Mouse (Mus musculus): ENCODE results near the gene Gm10447. TPM values are rescaled to one million over a fixed set of nuclear protein-coding genes. Genes with fewer than 3 reads are reported as not detected.

Gm10447 gene
- 0.10 TPM in 2 replicates for polyA plus RNA-seq (2015; fragmentation: Nextera tagmentation; extraction: Ambion mirVana)

DNA sequence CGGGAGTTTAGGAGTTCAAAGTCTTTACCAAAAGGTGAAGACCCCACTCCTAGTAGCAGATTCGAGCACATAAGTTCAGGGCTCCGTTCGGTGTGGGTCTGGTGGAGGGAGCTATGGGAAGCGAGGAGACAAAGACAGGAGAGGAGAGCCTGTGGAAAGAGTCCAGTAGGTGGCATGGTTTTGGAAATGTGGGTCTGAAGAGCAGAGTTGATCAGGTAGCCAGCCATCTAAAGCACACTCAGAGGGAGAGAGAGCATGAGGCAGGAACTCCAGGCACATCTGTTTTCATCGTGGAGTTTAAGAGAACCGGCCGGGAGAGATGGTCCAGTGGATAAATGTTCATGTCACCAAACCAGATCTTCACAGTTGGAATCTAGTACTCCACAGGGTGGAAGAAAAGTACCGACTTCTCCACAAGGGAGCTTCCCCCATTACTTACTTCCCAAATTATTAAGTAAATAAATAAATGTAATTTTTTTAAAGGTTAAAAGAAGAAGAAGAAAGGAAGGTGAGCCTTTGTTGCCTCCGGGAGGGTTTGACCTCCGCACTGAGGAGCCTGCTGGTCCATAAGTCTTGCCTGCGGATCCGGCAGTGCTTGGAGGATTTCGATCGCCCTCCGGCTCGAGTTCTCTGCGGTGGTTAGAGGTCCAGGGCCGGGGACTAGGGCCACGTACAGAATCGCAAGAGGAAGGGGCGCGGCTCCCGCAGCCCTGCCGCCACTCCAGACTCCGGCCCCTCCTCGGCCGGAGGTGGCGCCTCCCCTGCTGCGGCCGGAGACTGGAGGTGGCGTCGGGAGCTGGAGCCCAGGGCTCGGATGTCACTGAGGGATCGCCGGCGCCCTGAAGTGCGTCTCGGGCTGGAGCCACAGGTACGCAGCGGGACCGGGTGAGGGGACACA lies at the start of gene Gm10447, which contains the start of gene Shroom1:
TSS of gene Gm10447 (minus strand) at position 637 of the 898 bp plus-strand sequence.
TSS of gene Shroom1 (plus strand) at position 732 of the 898 bp plus-strand sequence.
- Histone ChIP-seq H3K27ac (peak within 1 kb of the TSS; percentile 47), H3K27me3 (peaks cover 16% of the 10 kb centered on the region), H3K9me3 (no peaks in the 10 kb centered on the region), H3K4me1 (peaks cover 7% of the 10 kb centered on the region), H3K36me3 (no peaks in the 10 kb centered on the region), H3K4me3 (peak within 1 kb of the TSS; percentile 58), H3K4me2 (peak within 1 kb of the TSS; percentile 85), H3K9ac (peak within 1 kb of the TSS; percentile 42)
- WGBS = 2% methylated on average over 32 of the region's 42 CpGs
- peak; percentile 76 for ATAC-seq (ENCODE audit: insufficient number of reproducible peaks, low FRiP score, low TSS enrichment, low read depth)

DNA sequence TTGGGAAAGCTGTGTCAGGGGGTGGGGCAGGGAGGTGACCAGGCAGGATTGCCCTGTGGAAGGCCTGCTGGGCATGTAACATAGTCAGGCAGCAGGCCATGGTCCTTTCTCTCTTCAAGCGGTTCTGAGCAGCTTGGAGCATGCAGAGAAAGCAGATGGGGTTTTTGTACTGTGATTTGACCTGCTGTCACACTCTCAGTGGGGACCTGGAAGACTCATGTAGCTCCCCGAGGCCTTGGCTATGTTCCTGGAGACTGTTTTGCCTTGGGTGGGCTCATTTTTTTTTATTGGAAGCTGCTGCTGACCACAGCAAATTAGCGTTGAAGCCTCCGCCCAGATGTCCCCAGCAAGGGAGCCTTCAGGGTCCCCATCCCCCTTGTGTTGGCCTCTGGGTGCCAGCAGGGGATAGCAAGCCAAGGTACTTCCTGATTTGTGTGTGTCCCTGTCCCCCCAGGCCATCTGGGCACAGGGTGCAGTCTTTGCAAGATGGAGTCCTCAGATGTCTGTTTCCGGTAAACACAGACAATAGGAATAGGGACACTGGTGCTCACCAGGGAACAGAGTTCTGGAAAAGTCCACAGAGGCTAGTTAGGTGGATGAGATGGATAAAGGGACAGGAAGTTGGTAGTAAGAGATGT lies 48.2 kb upstream of the Gm10447 start:
- H3K4me3 ChIP-seq = no peak overlapping the region
- no peak overlapping the region for H3K9ac ChIP-seq
- no peaks in the 10 kb centered on the region for H3K27me3 ChIP-seq
- H3K27ac ChIP-seq = no peak overlapping the region
- H3K4me2 ChIP-seq = no peak overlapping the region
- peaks cover 11% of the 10 kb centered on the region for H3K4me1 ChIP-seq
- H3K36me3 ChIP-seq = no peaks in the 10 kb centered on the region
- WGBS = 40% methylated on average over 5 of the region's 5 CpGs
- H3K9me3 ChIP-seq = no peaks in the 10 kb centered on the region
- ATAC-seq (ENCODE audit: insufficient number of reproducible peaks, low FRiP score, low TSS enrichment, low read depth) = no peak

DNA sequence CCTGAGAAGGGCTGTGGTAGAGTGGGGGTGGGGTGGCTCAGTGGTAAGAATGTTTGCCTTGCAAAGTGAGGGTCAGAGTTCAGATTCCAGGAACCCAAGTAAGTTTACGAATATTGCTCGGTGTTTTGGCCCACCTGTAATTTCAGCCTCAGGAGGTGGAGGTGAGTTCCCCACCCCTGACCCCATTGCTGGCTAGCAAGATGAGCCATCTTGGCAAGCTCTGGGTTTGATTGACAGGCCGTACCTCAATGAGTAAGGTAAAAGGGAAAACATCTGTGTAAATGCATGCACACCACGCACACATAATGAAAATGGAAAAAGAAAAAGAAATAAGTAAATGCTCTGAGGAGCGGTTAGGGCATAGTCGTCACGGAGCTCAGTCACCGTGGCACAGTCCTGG lies 47.5 kb upstream of the Gm10447 start:
- ATAC-seq (ENCODE audit: insufficient number of reproducible peaks, low FRiP score, low TSS enrichment, low read depth) = no peak
- Histone ChIP-seq H3K4me3 (no peak overlapping the region), H3K4me2 (no peak overlapping the region), H3K36me3 (no peaks in the 10 kb centered on the region), H3K27me3 (no peaks in the 10 kb centered on the region), H3K9ac (no peak overlapping the region), H3K27ac (no peak overlapping the region), H3K4me1 (peaks cover 11% of the 10 kb centered on the region), H3K9me3 (no peaks in the 10 kb centered on the region)
- WGBS = 82% methylated on average over 8 of the region's 8 CpGs

DNA sequence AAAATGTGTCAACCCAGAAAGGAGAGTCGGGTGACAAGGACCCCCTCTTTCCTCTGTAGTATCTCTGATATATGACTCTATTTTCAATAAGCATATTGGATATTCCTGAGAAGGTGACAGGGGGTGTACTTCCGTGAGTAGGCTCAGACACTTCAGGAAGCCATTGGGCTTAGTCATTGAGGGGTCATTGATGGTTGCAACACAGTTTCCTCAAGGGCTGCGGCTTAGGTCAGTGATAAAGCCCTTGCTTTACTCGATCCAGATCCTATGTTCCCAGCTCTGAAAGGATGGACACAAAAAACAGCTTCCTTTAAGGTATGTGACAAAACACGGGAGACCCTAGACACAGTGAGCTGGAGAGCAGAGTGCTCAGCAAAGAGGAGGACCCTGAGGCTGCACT lies 46.8 kb upstream of the Gm10447 start:
- ATAC-seq (ENCODE audit: insufficient number of reproducible peaks, low FRiP score, low TSS enrichment, low read depth) = no peak
- H3K36me3 ChIP-seq = no peaks in the 10 kb centered on the region
- no peak overlapping the region for H3K9ac ChIP-seq
- WGBS = 85% methylated on average over 5 of the region's 5 CpGs
- no peak overlapping the region for H3K4me2 ChIP-seq
- H3K4me1 ChIP-seq = peaks cover 11% of the 10 kb centered on the region
- no peaks in the 10 kb centered on the region for H3K27me3 ChIP-seq
- no peaks in the 10 kb centered on the region for H3K9me3 ChIP-seq
- H3K4me3 ChIP-seq = no peak overlapping the region
- H3K27ac ChIP-seq = no peak overlapping the region

DNA sequence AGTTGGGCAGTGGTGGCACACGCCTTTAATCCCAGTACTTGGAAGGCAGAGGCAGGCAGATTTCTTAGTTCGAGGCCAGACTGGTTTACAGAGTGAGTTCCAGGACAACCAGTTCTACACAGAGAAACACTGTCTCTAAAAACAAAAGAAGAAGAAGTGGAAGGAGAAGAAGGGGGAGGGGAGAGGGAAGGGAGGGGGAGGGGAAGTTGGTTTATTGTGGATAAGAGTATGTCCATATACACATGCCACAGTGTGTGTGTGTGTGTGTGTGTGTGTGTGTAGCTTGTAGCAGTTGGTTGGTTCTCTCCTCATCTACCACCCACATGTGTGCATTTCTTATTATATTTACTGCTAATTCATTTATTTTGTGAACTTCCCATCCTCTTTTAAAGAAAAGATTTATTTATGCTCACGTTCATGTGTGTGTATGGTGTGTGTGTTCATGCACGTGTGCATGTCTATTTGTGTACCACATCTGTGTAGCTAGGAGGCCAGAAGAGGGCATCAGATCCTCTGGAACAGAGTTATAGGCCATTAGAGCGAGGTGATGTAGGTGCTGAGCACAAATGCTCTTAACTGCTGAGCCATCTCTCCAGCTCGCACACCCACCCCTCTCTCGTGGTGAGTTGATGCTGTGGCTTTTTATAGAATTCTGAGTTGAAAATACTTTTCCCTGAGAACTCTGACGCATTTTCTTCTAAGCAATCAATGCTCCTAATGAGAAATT lies 45.3 kb upstream of the Gm10447 start:
- peaks cover 11% of the 10 kb centered on the region for H3K4me1 ChIP-seq
- no peaks in the 10 kb centered on the region for H3K27me3 ChIP-seq
- H3K9ac ChIP-seq = no peak overlapping the region
- ATAC-seq (ENCODE audit: insufficient number of reproducible peaks, low FRiP score, low TSS enrichment, low read depth) = no peak
- no peak overlapping the region for H3K4me3 ChIP-seq
- no peaks in the 10 kb centered on the region for H3K9me3 ChIP-seq
- no peaks in the 10 kb centered on the region for H3K36me3 ChIP-seq
- H3K4me2 ChIP-seq = no peak overlapping the region
- no peak overlapping the region for H3K27ac ChIP-seq
- 75% methylated on average over 8 of the region's 8 CpGs for WGBS

DNA sequence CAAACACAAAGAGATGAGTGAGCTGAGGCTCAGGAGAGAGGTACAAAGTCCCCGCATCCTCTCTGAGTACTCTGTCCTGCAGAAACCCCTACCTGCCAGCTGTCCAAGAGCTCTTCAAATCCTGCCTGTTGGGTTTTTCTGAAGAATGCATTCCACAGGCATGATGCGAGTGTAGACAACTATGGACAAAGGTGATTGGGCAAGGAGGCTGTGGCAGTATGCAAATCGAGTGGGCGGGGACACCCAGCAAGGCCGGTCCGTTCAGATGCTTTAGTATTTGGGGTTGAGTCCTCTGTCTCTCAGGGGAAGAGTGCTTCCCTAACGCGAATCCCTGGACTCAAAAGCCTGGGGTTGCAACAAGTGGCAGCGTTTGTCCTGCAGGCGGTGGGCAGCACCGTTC lies 43.7 kb upstream of the Gm10447 start:
- Histone ChIP-seq H3K9me3 (no peaks in the 10 kb centered on the region), H3K4me3 (no peak overlapping the region), H3K4me2 (no peak overlapping the region), H3K36me3 (no peaks in the 10 kb centered on the region), H3K27me3 (no peaks in the 10 kb centered on the region), H3K4me1 (peaks cover 13% of the 10 kb centered on the region), H3K27ac (no peak overlapping the region), H3K9ac (no peak overlapping the region)
- WGBS = 10% methylated on average over 11 of the region's 11 CpGs
- ATAC-seq (ENCODE audit: insufficient number of reproducible peaks, low FRiP score, low TSS enrichment, low read depth) = no peak

DNA sequence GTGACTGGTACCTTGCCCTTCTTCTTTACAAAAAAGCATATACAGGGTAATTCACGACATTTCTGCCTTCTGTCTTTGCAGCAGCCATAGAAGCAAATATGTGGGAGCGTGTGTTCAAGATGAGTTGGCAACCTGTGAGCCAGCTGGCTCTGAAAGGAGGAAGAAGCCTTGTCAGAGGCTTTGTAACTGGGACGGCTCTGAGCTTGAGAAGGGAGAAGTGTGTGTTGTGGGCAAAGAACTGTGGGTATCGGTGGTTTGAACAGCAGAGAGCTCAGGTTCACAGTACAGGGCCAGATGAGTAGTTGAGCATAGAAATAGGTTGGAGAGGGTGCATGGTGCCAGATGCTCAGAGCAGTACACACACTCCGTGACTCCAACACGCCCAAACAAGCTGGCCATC lies 40.0 kb upstream of the Gm10447 start:
- Histone ChIP-seq H3K4me2 (no peak overlapping the region), H3K4me3 (no peak overlapping the region), H3K27ac (no peak overlapping the region), H3K4me1 (peaks cover 10% of the 10 kb centered on the region), H3K36me3 (no peaks in the 10 kb centered on the region), H3K9ac (no peak overlapping the region), H3K9me3 (no peaks in the 10 kb centered on the region), H3K27me3 (no peaks in the 10 kb centered on the region)
- no peak for ATAC-seq (ENCODE audit: insufficient number of reproducible peaks, low FRiP score, low TSS enrichment, low read depth)
- 67% methylated on average over 6 of the region's 6 CpGs for WGBS

DNA sequence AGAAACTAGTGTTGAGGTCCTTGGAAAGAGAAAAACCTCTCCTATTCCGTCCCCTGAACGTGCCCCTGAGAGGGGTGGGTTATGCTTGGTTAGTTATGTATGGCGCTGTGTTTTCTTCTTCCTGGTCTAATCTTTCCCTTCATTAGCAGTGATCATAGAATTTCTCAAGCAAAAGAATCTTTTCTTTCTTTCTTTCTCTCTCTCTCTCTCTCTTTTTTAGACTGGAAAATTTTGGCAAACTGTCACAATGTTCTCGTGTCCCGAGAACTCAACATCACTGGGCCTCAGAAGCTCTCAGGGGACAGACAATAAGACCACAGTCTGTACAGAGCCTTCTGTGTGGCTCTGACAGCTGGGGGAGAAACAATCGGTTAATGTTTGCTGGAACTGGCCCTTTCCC lies 38.5 kb upstream of the Gm10447 start:
- 51% methylated on average over 6 of the region's 6 CpGs for WGBS
- H3K27me3 ChIP-seq = no peaks in the 10 kb centered on the region
- no peaks in the 10 kb centered on the region for H3K36me3 ChIP-seq
- H3K4me1 ChIP-seq = peaks cover 8% of the 10 kb centered on the region
- peak overlapping the region; percentile 13; the same call in 1 of the 2 replicates for H3K27ac ChIP-seq
- H3K9me3 ChIP-seq = no peaks in the 10 kb centered on the region
- no peak overlapping the region for H3K4me2 ChIP-seq
- H3K4me3 ChIP-seq = no peak overlapping the region
- H3K9ac ChIP-seq = no peak overlapping the region
- ATAC-seq (ENCODE audit: insufficient number of reproducible peaks, low FRiP score, low TSS enrichment, low read depth) = no peak

DNA sequence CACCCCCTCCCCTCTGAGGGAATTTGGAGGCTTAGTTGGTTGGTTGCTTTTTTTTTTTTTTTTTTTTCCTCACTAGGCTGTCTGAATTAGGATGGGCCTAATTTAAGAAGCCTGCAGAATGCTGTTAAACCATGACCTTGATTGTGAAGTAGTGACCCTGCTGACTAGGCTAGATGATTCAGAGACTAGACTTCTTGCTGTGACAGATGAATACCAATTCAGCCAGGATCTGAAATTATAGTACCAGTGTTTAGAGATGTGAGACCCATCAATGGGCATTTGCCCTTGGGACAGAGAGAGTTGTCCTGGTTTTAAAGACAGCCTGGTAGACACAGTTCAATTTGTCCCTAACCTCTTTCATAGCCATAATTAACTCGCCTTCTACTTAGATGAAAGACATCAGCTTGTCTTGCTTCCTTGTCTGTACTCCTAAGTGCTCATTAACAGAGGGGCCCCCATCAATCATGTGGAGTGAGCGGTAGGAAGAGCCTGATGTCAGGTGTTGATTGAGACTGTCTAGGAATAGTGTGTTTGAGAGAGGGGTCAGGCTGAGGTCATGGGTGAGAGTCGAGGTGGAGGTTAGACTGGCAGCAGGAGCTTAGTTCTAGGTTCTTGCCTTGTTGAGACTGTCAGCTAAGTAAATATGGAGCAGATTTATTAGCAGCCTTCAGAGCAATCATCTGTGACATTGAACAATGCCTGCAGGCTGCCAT lies 36.5 kb upstream of the Gm10447 start:
- no peak overlapping the region for H3K27ac ChIP-seq
- H3K4me2 ChIP-seq = no peak overlapping the region
- WGBS = 37% methylated on average over 3 of the region's 3 CpGs
- H3K4me1 ChIP-seq = peaks cover 7% of the 10 kb centered on the region; the same call in 1 of the 2 replicates
- ATAC-seq (ENCODE audit: insufficient number of reproducible peaks, low FRiP score, low TSS enrichment, low read depth) = no peak
- no peak overlapping the region for H3K4me3 ChIP-seq
- H3K9me3 ChIP-seq = no peaks in the 10 kb centered on the region
- H3K27me3 ChIP-seq = no peaks in the 10 kb centered on the region
- no peaks in the 10 kb centered on the region for H3K36me3 ChIP-seq
- no peak overlapping the region for H3K9ac ChIP-seq

DNA sequence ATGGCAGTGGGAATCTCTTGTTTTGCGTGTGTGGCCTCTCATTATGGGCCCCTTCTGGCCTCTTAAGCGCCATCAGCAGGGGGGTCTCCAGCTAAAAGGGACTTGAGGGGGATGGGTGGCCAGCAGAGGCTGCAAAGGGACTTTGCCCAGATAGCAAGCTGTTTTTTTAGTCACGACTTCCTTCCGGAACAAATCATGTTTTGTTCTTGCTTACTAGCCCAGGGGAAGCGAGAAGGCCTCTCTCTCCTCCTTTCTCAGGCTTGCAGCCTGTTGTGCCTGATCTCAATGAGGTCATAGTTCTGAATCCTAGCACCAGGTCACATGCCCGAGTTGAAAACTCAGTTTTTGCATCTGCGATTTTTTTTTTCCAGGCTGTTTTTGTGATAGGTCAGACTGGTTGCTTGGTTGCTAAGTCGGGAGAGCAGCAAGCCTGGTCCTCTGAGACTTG lies 35.1 kb upstream of the Gm10447 start:
- Histone ChIP-seq H3K4me1 (peaks cover 13% of the 10 kb centered on the region), H3K27ac (no peak overlapping the region), H3K9me3 (no peaks in the 10 kb centered on the region), H3K27me3 (peaks cover 7% of the 10 kb centered on the region), H3K4me2 (no peak overlapping the region), H3K4me3 (no peak overlapping the region), H3K9ac (no peak overlapping the region), H3K36me3 (no peaks in the 10 kb centered on the region)
- ATAC-seq (ENCODE audit: insufficient number of reproducible peaks, low FRiP score, low TSS enrichment, low read depth) = no peak
- 36% methylated on average over 8 of the region's 8 CpGs for WGBS

DNA sequence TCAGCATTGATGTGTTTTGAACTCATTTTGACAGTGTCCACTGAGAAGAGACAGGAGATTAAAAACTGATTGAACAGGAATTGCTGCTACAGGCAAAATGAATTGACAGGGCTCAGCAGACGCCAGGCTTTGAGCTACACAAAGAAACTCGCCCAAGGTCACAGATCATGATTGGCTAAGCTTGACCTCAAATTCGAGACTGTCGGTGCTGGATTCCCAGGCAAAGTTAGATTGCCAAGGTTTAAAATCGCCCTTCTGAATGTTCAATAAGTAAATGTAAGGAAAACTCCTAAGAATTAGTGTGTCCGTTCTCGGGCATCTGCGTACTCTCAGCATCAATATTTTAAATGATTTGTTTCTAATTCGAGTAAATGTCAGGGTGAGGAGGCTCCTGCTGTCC lies 32.5 kb upstream of the Gm10447 start:
- Histone ChIP-seq H3K36me3 (no peaks in the 10 kb centered on the region), H3K9me3 (no peaks in the 10 kb centered on the region), H3K4me3 (no peak overlapping the region), H3K4me1 (peaks cover 18% of the 10 kb centered on the region), H3K9ac (no peak overlapping the region), H3K4me2 (no peak overlapping the region), H3K27ac (no peak overlapping the region), H3K27me3 (peaks cover 17% of the 10 kb centered on the region)
- ATAC-seq (ENCODE audit: insufficient number of reproducible peaks, low FRiP score, low TSS enrichment, low read depth) = no peak
- WGBS = 82% methylated on average over 9 of the region's 9 CpGs

Data from limb, embryonic 15.5 days (tissue).